Mouse (Mus musculus) erythroblast, adult 5-6 weeks (primary cell): Measurements from ENCODE around the gene Olfr325. TPM values are rescaled to one million over a fixed set of nuclear protein-coding genes. Genes with fewer than 3 reads are reported as not detected.
A peak's percentile ranks its signal among the peaks of the same experiment; 100 is the strongest.
"Not testable (repeated sequence)": the region's sequence is repeated elsewhere in the genome, so short reads cannot be mapped to it uniquely, and the experiment has no call there.

Source experiments
- ATAC-seq: replicated peaks from 2 replicates; pipeline ENCODE4 v1.8.0; 2016; ENCODE audit warnings: moderate number of reproducible peaks, mild to moderate bottlenecking, moderate TSS enrichment, inconsistent platforms; ENCODE audit not compliant: poor library complexity, low FRiP score, severe bottlenecking
- total RNA-seq, 2 experiments: library from RNA; stranded (forward) in 1 of 2; stranded (reverse) in 1 of 2; fragments of 150-400 nt in 1 of 2; fragments of 200-764, 138-1000 nt in 1 of 2; gene quantifications; 2 replicates each; pipeline versions ENCODE4 v1.2.3 to v1.2.4; 2015 to 2017; ENCODE audit warnings: low replicate concordance in 2 of 2

Olfr325 gene
- not detected in 2 replicates for total RNA-seq (2015; ENCODE audit: low replicate concordance)
- not detected in 2 replicates for total RNA-seq (2017; ENCODE audit: low replicate concordance)

DNA sequence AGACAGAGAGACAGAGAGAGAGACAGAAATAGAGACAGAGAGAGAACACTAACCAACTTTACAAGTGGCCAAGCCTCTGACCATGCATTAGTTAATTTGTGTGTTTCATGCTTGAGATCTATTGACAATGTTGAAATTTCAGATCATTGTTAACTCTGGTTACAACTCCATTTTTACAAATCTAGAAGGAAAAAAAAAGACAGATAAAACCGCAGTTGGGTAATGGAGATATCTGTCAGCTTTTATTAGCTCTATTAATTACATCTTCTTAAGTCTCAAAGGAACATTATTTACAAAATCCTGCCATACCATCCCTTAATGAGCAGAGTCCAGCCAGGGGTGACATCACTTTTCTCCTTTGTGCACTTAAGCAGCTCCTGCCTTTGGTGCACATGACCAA lies at the start of gene Olfr325:
TSS of gene Olfr325 (plus strand) at position 301 of the 400 bp plus-strand sequence.
- no peak for ATAC-seq

DNA sequence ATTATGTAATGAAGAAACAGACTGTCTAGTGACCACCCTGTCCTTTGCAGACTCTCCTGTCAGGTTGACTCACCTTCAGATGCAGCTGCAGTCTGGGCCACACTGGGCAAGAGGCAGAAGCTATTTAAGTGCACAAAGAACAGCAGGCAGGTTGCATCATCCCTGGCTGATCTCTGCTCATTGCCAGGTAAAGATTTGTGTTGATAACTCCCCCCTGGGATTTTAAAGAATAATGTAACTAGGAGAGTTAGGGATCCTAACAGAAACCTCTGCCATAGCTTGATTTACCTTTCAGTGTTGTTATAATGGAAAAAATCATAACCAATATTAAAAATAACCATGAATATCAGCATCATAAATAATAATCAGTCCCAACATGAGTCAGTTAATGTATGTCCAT lies 42.8 kb upstream of the Olfr325 start, which contains the start of gene Olfr330:
TSS of gene Olfr330 (minus strand) at position 101 of the 400 bp plus-strand sequence.
- ATAC-seq = not testable (repeated sequence)

DNA sequence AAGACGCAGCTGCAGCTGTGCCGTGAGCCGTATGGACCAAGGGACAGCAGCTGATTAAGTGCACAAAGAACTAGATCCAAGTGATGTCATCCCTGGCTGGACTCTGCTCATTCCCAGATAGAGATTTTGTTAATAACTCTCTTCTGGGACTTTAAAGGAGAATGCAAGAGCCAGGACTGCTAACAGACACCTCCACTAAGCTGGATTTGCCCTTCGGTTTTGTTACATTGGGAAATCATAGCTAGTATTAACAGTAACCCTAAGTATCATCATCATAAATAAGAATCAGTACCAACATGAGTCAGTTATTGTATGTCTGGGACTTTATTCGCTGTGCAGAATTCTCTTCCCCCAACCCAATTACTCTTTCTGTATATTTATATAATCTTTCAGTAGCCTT lies 31.2 kb upstream of the Olfr325 start, which contains the start of gene Olfr329-ps:
TSS of gene Olfr329-ps (minus strand) at position 101 of the 400 bp plus-strand sequence.
- no peak for ATAC-seq

DNA sequence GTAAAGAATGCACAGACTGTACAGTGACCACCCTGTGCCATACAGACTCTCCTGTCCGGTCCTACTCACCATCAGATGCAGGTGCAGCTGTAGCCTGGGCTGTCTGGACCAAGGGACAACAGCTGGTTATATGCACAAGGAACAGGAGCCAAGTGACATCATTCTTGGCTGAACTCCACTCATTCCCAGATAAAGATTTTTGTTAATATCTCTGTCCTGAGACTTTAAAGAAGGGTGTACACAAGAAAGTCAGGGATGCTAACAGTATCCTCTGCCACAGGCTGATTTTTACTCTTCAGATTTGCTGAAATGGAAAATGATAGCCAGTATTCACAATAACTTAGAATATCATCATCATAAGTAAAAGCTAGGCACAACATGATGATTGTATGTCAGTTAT lies 22.0 kb upstream of the Olfr325 start, which contains the start of gene Olfr328:
TSS of gene Olfr328 (minus strand) at position 101 of the 400 bp plus-strand sequence.
- ATAC-seq = no peak

DNA sequence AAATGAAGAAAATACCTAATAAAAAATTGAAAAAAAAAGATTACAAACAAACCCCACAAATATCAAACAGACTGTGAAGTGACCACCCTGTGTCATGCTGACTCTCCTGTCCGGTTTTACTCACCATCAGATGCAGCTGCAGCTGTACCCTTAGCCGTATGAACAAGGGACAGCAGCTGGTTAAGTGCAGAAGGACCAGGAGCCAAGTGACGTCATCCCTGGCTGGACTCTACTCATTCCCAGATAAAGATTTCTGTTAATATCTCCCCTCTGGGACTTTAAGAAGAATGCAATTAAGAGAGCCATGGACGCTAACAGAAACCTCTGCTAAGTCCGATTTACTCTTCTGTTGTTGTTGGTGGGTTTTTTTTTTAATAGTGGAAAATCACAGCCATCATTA lies 7.1 kb upstream of the Olfr325 start, which contains the start of gene Olfr224:
TSS of gene Olfr224 (minus strand) at position 149 of the 400 bp plus-strand sequence.
- no peak for ATAC-seq

DNA sequence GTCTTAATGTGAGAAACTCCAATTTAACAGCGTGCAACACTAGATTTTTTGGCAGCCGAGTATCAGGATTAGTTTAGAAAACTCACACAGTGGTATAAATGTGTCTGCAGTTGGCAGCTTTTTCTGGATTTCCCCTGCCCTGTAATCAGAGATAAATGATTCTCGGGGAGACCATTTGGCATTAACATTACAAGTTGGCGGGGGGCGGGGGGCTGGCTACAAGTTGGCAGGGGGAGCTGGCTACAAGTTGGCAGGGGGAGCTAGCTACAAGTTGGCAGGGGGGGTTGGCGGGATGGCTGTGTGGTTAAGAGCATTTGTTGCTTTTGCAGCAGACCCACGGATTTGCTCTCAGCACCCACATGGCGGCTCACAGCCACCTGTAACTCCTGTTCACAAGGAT lies 1.1 kb downstream of the Olfr325 start:
- ATAC-seq = no peak

DNA sequence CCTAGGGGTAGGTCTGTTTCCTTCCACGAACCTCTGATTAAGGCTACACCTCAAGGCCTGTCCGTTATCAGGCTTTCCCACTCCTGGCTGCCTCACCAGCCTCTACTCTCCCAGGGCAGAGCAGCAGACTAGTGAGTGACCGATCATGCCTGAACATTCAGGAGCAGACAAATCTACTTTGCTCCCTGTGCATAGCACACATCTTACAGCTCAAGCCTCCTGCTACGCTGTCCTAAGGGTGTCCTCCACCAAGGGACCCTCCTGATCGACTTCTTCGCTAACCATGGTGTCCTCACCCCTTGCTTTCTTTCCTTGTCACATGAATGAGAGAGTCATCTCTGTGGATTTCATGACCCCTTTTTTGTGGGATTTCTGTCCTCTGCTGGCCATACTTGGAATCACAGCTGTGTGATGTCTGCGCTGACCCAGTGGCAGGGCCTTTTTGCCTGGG lies 10.4 kb downstream of the Olfr325 start:
- peak; percentile 96 for ATAC-seq

DNA sequence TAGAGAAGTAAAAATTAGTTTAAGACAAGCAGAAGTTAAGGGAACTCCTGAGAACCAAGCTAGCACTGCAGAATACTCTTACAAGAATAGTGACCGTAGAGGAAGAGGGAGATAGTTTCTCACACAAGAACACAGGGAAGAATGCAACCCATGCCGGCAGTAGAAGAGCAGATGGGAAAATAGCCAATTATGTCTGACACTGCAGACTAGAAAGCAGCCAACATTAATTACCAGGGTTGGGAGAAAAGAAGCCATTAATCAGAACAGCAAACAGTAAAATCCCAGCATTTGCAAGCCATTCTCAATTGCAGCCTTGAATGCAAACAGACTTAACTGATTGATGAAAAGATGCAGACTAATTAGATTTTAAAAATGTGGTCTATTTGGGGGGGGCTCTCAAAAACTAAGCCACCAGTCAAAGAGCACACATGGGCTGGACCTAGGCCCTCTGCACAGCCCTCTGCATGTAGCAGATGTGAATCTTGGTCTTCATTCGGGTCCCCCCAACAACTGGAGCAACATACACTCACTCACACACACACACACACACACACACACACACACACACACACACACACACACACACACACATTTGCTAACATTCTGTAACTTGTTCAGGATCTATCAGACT lies 11.2 kb downstream of the Olfr325 start:
- ATAC-seq = no peak

DNA sequence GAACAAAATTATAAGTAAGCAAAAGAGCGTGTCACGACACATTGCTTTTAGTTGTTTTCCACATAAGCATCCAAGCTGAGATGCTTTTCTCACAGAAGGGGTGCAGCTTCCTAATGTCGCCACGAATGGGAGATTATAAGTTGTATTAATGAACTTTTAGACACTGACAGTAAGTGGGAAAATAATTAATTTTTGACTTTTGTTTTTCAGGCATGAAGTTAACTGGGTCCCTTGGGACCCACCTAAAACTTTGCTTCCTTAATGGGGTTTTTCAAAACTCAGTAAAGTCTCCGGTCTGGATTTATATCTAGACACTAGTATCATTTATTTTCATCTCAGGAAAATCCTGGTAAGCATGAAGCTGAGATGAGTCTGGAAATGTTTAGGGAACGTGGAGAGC lies 17.3 kb downstream of the Olfr325 start, which contains the start of gene Olfr324:
TSS of gene Olfr324 (plus strand) at position 301 of the 400 bp plus-strand sequence.
- ATAC-seq = no peak

DNA sequence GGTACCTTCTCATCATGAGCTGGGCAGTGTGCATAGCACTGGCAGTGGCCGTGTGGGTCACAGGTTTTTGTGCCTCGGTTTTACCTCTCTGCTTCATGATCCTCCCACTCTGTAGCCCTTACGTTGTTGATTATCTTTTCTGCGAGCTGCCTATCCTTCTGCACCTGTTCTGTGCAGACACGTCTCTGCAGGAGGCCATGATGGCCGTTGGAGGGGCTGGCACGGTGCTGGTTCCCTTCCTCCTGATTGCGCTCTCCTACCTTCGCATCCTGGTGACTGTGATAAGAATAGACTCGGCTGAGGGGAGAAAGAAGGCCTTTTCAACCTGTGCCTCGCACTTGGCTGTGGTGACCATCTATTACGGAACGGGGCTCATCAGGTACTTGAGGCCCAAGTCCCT lies 20.3 kb downstream of the Olfr325 start:
- ATAC-seq = no peak

DNA sequence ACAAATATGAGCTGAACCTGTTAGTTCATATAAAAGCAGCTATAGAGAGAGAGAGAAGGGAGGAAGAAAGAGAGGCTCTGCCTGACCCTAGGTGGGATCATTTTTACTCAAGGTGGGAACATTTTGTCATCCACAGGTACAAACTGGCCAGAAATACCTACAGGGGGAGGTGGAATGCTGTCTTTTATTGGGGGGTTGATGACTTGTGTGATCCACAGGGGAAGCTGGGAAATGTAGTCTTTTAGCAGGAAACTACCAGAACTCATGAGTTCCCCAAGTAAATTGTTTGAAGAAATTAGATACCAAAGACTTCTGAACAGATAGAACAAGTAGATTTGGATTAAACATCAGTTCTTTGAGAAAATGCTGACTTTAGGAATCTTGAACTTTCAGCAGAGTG lies 24.5 kb downstream of the Olfr325 start:
- no peak for ATAC-seq

DNA sequence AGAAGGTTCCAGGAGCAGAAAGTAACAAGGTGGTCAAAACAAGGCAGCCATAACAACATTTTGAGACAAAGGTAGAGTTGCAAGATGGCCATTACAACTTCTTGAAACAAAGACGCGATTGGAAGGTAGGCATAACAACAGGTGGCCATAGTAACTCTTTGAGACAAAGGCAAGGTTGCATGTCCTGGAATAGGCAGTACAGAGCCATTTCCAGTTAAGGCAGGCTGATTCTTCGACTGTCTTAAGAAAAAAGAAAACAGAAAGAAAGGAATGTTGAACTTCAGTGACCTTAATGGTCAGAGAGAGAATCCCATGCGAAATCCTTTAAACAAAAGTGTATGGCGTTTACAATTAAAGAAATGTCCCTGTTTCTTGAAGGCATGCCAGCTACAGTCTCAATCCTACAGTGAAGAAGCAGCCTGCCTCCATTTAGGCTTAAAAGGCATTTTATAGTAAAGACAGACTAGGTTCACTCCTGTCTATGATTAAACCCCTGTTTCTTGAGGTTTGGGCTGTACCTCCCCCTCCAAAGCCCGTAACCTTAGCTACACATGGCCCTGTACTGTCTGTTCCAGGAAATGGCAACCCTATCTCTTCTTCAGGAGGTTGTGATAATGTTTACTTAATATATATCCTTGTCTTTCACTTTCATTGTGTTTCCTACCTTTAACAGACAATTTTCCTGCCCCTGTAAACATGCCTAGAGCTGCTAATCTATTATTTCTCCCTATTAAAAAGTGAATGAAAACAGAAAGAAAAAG lies 25.4 kb downstream of the Olfr325 start:
- ATAC-seq = no peak

DNA sequence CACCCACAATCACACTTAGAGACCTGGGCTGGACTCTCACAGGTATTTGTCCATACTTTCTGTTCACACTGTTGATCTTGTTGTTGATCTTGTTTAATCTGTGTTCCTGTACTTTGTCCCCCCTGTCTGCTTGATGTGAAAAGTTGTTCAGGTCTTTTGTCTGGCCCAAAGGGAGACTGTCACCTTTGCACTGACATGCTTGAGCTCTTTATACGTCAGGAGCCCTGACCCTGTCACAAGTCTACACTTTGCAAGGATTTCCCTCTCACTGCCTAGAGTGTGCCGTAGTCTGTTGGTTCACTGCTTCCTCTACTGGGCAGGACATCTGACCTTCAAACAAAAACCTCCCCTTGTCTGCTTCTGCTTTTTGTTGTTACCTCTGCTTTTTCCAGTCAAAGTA lies 27.2 kb downstream of the Olfr325 start:
- no peak for ATAC-seq

DNA sequence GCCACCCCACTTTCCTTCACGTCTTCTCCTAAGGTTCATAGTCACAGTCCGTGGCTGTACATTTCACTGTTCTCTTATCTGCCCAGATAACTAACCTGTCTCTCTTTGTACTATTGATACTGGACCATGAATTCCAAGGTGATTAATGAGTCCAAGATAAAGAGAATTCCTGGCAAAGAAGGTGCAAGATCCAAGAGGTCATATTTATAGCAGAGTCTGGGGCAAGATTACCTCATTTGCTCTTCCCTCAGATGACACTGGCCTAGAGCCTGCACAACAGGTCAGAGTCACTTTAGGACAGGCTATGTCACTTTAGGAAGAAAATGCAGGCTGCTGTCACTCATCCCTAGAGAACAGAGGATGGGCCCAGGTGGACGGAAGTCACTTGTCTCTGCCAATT lies 27.7 kb downstream of the Olfr325 start:
- no peak for ATAC-seq

DNA sequence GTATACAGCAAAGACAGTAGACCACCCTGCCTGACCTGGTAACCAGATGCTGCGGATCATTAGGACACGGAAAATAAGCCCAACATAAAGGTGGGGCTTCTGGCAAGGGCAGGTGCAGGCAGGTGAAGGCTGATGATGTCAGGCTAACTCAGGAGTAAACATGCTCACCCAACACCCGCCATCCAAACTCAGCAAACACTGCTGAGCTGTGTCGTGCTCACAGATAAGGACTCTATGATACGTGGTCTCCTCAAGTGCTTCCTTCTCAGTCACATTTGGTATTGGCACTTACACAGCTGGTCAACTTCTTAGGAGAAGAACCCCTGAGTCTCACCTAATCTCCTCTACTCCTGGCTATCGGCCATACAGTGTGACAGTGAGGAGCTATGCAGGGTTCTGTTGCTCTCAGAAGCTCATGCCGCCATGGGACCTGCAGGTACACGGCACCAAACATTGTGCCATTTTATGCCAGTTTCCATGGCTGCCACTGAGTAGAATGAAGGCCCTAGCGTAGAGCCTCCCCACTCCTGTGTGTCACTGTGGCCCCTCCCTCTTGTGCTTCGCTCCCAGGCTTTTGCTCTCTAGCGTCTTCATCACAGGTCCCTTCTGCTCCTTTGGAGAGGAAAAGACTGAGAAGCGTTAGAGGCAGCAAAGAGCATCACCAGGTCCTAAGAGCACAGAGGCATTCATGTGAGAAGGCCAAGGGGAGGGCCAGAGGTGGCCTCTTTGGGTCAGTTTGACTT lies 28.8 kb downstream of the Olfr325 start:
- ATAC-seq = 0 out of 2 replicates have a peak, but pooled peaks have one; percentile 25

DNA sequence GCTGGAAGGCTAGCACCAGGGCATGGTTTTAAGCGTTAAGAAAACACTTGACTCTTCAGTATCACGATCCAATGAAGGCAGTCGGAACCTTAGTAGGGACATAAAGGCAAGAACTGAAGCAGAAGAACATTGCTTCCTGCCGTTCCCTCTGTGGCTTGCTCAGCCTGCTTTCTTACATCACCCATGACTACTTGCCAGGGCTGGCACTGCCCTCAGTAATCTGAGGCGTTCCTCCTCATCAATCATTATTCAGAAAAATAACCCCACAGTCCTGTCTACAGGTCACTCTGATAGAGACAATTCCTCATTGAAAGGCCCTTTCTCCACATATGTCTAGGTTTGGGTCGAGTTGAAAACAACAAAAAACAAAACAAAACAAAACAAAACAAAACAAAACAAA lies 29.5 kb downstream of the Olfr325 start:
- ATAC-seq = no peak

DNA sequence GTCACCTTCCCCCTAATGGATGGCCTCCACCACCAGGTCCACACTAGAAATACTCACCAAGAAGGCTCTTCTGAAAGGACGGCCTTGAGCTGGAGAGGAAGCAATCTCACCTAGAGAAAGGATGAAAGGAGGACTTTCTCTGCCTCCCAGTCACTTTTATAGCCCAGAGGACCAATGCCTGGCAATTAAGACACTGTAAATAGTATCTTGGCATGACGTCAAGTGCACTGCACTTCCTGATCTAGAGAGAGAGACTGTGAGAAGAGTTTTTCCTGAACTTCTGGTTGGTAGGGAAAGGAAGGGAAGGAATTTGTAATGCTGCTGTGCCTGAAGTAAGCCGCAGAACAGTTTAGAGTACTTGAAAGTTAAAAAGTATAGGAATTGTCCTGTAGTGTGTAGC lies 35.8 kb downstream of the Olfr325 start:
- ATAC-seq = no peak

DNA sequence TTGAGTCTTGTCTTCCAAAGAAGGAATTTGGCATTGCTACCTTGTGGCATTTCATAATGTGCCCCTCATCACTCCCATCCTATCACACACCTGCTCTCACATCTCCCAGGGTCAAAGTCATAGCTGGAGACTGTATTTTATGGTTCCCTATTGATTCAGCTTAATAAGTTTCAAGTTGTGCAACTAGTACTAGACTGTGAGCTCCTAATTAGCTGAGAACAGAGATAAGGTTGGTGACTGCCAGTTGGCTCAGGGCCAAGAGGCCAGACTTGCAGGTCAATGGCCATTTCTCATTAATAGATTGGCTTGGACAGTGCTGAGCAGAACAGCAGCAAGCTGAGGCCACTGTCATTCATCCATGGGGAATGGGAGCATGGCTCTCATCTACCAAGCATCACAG lies 37.0 kb downstream of the Olfr325 start:
- ATAC-seq = no peak

DNA sequence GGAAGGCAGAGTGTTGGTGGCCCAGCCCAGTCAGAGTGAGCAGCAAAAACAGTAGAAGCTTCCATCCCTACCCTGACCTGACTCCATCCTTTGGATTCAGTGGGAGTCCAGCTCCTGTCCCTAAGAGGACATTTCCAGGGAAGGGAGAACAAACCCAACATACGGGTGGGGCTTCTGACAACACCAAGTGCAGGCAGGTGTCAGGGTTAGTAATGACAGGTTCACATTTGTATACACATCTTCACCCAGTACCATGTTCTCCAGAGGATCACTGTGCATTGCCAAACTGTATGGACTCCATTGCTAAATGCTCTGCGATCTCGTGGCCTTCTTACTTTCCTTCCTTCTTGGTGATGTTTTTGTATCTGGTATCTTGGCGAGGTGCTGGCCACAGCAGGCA lies 38.4 kb downstream of the Olfr325 start, which contains the start of gene 2210407C18Rik:
TSS of gene 2210407C18Rik (minus strand) at position 101 of the 400 bp plus-strand sequence.
- no peak for ATAC-seq

DNA sequence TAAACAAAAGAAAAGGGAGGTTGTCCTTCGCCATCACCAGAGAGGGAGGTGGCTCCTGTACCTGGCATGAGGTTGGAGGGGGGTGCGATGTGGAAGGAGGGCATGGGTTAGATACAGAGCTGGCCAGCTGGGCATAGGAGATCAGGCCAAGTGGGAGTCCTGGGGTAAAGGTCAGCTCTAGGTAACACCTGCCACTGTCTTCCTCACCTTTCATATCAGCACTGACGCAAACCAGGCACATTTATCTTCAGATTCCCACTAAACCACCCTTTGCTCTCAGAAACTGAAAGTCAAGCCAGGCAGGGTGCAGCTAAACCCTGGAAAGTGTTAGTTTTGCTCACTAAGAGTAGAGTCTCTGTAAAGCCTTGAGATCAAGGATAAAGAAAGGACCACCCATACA lies 40.8 kb downstream of the Olfr325 start:
- ATAC-seq = no peak
